Mouse (Mus musculus): ENCODE results near the gene Dap.

Gene Dap

DNA sequence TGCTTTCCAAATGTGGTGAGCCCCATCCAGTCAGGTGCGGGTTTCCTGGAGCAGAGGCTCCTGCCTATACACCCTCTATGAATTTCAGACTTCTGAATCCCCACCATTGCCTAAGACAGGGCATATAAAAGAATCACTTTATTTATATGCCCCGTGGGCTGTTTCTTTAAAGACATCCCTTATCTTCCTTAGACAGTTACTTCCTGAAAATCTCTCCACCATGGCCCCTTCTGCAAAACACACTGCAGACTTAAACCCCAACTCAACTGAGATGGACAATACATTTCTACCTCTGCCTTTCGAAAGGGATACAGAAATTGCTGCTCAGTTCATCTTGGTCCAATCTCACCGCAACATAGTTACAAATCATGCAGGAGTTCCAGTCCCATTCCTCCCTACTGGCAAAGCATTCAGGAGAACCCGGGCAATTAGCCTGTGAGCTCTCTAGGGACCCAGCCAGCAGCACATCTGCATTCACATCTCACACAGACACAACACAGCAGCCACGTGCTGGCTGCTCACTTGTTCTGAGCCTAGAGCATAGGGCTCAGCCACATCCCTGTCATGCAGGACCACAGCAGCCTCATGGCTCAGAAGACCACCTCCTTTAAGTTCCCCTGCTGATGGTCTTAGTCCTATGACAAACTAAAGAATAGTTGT, 75.3 kb downstream of the Dap start:
- DNase-seq (ENCODE audit: low read depth, low spot score): peak; percentile 50

DNA sequence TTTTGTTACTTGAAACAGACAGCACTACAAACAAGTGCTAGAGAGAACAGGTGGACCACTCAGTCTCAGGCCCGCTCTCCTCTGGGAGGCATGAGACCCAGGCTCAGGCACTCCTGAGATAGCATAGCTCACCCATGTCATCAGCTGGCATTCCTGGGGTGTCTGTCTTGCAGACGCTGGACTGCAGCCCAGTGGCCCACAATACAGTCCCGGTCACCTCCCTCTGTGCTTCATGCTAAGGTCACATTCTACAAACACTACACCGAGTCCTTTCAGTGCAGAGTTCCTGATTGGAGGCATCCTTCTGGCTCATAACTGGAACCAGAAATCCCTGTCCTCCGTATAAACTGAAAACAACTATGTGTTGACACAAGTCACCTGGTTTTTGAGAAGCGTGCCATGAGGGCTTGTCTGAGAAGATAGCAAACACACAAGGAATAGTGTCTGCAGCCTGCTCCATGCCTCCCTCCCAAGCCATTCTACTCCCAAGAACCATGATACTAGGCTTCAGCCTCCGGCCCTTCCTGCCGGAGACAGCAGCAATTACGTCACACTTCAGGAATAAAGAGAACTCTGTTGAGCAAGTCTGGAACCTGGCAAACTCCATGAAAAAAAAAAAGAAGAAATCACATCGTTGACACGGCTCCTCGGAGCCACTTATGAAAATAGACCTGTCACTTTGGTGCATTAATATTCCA, 78.3 kb downstream of the Dap start:
- no peak for DNase-seq (ENCODE audit: low read depth, low spot score)

DNA sequence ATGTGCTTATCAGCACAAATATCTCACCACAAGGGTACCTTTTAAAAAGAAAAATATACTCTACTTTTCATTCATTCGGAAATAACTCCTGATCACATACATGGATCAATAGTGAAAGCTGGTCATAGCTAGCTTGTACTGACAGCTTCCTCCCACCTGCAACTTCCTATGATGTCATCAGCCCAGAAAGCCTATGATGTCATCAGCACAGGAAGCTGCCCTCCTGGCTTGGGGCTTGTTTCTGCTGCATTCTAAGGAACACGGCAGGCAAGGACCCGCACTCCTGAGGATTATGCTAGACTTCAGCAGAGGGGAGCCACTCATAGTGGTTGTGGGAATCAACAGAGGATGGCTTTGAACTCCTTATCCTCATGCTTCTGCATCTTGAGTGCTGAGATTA, 80.2 kb downstream of the Dap start:
- no peak for DNase-seq (ENCODE audit: low read depth, low spot score)

DNA sequence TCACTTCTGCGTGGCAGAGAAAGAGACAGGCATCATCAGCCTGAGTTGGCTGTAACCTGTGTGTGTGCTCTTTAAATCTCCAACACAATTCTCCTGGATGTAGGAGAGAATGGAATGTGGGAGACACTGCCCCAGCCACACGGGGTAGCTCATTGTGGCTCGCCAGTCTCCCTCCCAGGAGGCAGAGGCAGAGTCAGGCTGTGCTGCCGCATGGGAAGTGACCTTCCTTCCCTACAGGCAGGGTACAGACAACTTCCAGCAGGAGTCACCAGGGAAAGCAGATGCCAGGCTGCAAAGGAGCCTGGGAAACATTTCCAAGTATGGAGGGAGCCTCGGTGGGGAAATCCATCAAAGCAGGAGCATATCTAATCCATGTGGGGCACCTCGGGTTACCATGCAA, 81.1 kb downstream of the Dap start:
- no peak for DNase-seq (ENCODE audit: low read depth, low spot score)

DNA sequence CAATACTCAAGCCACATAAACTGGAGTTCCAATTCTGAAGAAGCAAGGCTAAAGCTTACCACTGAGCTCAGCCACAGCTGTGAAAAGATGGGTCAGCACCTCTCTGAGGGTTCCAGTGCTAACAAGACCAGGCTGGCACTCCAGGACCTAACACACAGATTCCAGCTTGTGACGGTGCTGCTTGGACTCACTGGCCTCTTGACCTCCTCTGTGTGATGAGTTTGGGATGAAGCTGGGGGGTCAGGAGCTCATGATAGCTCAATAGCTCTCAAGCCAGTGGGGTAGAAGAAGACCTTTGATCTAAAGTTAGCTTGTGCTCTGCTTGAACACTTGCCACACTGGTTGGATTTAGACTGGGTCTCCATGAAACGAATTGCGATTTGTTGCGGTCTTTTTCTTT, 82.6 kb downstream of the Dap start:
- DNase-seq (ENCODE audit: low read depth, low spot score): no peak

DNA sequence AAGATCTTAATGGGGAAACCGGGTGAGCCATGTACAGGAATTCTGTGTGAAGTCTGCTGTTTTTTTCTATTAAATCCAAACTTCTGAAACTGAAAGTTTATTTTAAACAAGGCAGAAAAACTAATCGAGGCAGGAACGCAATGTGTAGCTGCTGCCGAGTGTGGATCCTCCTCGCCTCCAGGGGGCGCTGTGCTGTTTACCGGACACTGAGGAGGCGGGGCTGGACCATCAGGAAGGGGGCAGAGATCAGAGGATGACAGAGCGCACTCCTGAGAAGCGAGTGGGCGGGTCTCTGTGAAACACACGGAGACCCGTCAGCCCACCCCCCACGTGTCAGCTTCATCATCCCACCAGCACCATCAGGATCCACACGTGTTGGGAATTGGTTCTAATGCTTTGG, 85.4 kb downstream of the Dap start:
- no peak for DNase-seq (ENCODE audit: low read depth, low spot score)

DNA sequence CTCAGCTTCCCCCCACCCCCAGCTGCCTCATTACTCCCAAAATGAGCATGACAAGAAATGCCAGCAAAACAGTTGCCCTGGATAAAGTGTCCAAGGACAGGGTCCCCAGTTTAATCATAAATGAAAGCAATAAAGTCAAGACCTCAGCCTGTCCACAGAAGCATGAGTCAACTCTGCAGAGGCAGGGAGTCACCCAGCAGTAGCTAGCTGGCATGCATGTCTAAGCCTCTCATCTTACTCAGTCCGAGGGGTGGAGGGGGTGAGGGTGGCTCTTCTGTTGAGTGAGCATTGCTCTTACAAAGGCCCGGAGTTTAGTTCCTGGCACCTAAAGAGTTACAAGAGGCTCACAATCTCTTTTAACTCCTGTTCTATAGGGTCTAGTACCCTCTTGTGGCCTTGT, 87.9 kb downstream of the Dap start:
- no peak for DNase-seq (ENCODE audit: low read depth, low spot score)

DNA sequence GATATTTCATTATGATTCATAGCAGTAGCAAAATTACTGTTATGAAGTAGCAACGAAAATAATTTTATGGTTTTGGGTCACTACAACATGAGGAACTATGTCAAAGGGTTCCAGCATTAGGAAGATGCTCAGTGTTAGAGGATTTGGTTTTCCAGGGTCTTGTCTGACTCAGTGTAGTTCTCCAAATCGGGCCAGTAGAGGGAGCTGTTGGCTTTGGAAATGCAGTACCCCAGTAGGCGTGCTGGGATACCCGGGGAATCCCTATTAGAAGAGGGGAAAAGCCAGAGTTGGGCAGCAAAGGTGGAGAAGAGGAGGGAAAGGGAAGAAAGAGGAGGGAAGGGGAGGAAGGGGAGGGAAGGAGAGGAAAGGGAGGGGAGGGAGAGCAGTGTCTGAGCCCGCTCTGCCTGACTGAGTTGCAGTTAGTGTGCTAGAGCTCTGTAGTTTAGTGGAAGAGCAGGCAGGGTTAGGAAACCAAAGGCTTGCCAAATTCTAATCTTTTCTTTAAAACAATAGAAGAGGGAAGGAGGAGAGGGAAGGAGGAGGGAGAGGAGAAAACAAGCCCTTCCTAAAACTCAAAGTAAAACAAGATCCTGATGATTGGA, 91.6 kb downstream of the Dap start:
- DNase-seq (ENCODE audit: low read depth, low spot score): peak; percentile 92

DNA sequence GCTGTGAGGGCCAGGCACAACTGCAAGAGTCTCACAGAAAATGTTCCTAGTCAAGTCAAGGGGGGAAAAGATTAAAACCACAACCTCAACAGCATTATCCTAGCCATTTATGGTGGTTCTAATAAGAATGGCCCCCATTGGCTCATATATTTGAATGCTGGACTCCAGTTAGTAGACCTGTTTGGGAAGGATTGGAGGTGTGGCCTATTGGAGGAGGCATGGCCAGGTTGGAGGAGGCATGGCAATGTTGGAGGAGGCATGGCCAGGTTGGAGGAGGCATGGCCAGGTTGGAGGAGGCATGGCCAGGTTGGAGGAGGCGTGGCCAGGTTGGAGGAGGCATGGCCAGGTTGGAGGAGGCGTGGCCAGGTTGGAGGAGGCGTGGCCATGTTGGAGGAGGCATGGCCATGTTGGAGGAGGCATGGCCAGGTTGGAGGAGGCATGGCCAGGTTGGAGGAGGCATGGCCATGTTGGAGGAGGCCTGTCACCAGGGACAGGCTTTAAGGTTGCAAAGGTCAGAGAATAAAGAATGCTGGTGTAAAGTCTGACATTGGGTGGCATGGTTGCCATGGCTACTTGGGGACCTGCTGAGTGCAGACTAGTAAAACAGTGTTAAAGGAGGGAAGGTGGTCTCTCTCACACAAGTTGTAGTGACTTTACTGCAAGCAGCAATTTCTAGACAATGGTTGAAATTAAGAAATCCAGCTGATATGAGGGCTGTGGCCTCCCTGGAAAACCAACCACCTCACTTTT, 93.1 kb downstream of the Dap start:
- DNase-seq (ENCODE audit: low read depth, low spot score): no peak

DNA sequence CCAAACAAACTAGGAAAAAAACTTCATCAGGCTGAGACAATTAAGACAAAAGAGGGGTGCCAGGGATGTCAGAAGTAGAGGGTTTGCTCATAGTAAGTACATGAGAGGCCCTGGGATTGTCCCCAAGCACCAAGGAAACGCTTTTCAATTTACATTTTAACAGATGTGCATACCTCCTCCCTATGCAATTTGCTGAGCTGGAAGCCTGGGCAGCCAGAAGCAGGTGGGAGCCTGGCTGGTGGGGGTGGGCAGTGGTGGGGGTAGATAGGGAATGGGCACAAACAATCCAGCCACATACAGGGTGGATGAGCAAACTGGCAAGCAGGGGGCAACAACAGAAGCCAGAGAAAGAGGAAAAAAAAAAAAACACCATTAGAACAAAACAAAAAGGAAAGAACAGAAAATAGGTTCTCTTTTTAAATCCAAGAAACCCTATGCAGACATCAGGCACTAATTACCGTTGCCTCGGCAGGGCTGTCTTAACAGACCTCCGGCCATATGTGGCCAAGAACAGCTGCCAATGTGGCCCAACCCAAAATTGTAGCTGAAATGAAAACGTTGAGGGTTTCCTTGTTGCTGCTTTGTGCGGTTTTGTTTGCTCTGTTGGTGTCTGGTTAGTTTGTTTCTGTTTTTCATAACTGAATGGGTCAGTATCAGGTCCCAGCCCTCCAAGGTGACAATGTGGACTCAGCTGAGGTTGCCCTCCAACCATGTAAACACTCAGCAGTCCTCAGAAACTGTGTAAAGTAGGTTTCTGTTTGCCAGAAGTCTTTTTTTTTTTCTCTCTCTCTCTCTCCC, 94.2 kb downstream of the Dap start:
- no peak for DNase-seq (ENCODE audit: low read depth, low spot score)

DNA sequence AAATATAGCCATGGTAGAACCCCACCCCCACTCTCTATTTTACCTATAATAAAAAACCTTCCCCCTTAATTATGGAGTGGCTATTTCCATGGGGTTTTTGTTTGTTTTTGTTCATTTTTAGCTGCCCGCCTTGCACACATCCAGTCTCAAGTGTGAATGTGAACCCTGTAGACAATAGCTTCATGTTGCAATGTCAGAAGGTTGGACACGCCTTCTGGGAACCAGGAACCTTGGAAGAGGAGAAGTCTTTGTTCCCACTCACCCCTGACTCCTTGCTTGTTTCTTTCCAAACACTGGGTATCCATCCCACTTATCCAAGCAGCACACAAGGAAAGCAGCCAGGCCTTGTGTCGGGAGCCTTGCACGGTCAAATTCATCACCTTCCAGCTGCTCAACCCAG, 94.9 kb downstream of the Dap start:
- DNase-seq (ENCODE audit: low read depth, low spot score): no peak

DNA sequence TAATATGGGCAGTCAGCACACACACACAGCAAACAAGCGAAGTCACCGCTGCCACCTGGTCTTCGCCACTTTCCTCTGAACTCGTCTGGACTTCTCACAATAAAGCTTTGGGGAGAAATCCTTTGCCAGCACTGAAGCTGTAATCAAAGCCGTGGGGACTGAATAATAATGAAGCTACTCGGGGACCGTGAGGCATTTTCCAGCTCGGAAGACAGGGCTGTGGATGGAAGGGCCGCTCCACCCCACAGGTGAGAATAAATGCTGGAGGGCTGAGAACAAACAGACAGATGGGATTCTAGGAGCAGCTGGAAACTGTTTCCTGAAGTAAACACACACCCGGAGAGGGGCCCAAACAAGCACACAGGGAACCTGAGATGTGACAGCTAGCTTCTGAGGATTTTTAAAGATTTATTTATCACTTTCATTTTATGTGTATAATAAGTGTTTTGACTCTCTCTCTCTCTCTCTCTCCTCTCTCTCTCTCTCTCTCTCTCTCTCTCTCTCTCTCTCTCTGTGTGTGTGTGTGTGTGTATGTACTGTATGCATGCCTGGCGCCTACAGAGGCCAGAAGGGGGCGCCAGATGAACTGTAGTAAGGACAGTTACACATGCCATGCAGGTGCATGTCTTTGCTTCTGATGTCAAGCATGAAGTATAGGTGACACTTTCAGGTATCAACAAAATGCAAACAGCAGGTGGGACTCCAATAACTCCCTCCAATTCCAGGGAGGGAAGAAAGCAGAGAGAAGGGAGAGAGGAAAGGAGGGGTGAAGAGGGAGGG, 96.7 kb downstream of the Dap start:
- no peak for DNase-seq (ENCODE audit: low read depth, low spot score)

DNA sequence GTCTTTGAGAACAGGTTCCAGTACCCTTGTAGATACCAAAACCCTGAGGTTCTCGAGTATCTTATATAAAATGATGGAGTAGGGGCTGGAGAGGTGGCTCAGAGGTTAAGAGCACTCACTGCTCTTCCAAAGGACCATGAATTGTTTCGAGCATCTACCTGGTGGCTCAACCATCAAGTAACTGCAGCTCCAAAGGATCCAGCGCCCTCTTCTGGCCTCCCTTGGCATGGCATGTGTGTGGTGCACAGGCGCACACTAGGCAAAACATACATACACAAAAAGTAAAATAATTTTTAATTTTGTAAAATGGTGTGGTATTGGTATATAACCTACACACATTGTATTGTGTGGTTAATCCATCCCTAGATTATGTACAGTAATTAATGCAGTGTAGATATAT, 99.6 kb downstream of the Dap start:
- no peak for DNase-seq (ENCODE audit: low read depth, low spot score)

Measured in brain, adult 2 months (tissue).